Mouse (Mus musculus): ENCODE measurements around the gene Suclg2. TPM values are rescaled to one million over a fixed set of nuclear protein-coding genes. Genes with fewer than 3 reads are reported as not detected.

Suclg2 gene
- total RNA-seq, 4 experiments from 2014 or later, result 157 to 172 (median 167) TPM

DNA sequence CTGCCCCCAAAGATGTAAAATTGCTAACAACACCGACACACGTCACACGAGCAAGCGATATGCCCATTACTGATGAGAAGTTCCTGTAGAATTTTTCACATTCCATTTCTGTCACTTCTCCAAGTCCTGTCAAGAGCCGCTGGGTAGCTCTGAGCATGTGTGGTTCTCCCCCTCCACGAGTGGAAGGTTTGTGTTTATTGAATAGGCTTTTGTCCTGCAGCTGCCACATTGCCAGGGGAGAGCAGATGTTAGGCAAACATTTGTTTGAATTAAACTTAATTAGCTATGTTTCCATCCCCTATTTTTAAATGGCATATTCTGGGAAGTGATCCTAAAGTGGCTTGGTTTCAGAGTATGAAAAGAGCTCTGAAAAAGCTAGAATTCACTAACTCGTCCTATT, 249.1 kb downstream of the Suclg2 start:
- DNase-seq (ENCODE audit: low spot score), result no peak

DNA sequence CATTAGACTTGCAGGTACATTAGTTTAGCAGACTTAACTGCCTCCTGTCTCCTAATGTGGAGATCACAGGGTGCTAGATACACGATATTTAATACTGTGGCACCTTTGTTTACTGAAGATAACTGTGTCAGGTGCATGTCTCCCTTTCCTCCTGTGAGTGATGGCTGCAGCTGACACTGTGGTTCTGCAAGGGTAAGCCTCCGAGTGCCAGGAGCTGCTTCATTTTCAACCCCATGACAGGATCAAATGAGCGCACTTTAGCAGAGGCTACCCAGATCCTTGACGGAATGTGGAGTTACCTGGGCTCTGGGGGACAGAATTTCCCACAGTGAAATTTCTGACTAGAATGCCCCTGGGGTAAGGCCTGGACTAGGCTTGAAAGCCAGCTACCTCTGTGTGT, 253.3 kb downstream of the Suclg2 start:
- no peak for DNase-seq (ENCODE audit: low spot score)

DNA sequence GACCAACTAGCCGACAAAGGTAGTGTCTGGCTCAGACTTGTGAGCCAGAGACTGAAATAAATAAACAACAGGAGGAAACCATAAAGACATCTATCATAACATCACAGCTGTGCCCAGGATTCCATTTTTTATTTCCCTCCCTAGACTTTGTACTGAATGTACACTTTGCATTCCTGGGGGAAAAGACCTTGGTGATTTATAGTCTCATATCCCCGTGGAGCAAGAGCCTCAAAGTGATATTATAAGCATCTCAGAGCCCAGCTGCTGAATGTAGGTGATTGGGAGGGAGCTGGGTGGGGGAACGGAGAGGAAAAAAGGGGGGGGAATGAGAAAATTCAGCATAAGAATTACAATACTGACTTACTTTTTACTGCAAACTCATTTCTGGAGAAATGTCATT, 259.2 kb downstream of the Suclg2 start:
- no peak for DNase-seq (ENCODE audit: low spot score)

DNA sequence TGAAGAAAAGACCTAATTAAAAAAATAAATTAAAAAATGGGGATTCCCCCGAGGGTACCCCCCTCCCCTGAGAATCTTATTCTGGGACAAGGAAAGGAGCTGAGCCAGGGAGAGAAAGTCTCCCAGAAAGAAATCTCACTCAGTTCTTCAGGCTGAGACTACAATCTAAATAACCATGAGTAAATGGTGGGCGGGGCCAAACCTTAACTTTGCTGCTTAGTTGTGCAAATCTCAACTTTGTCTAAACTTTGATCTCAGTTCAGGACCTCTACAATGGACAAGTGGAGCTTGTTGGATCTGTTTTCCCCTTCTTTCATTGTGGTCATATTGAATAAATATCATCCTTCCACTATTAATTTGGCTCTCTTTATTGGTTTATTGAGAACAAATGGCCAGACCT, 272.4 kb downstream of the Suclg2 start:
- no peak for DNase-seq (ENCODE audit: low spot score)

DNA sequence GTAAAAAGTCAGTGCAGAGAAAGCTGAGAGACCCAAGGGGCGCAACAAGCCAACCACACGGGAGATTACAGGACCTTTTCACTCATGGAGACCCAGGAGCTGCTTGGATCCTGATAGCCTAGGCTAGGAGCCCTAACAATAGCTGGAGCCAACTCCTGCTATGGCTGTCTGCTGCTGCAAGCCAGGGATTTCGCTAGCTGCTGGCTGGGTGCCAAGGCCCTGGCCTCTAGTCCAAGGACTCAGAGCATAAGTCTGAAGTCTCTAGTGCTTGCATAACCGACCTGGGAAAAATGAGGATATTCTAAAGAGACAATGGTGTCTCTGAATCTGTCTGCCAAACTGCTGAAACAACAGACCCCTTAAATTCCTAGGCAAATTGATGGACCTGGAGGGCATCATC, 273.6 kb downstream of the Suclg2 start:
- peak; percentile 30 for DNase-seq (ENCODE audit: low spot score)
